Mouse (Mus musculus) hindbrain, embryonic 16.5 days (tissue): ENCODE measurements at regions not wholly inside any gene's neighbourhood (a gene's known extent, or its start where the extent isn't known, plus 50 kb on each side); places are given as distances from the start of the nearest gene placed in this dataset.

Source experiments
- ATAC-seq: fragments of 200-750 bp; cut with Nextera tagmentation; 2 replicates; pipeline ENCODE4 v1.8.0; 2017; ENCODE audit warnings: moderate TSS enrichment, moderate library complexity
- H3K27ac ChIP-seq: fragments of 300-500 bp; sonication (generic); 2 replicates; pipeline ENCODE4 v1.5.1; 2014; ENCODE audit warnings: low read depth, mild to moderate bottlenecking, control low read depth, low read length, moderate library complexity
- H3K27me3 ChIP-seq: fragments of 300-500 bp; sonication (generic); replicated peaks from 2 replicates; pipeline ENCODE4 v1.6.1; 2014; ENCODE audit warnings: low read length; ENCODE audit not compliant: control insufficient read depth, insufficient read depth
- H3K36me3 ChIP-seq: fragments of 300-500 bp; sonication (generic); 2 replicates; pipeline ENCODE4 v1.6.1; 2014; ENCODE audit warnings: mild to moderate bottlenecking, low read length, moderate library complexity, mixed read lengths; ENCODE audit not compliant: control insufficient read depth, insufficient read depth
- H3K4me1 ChIP-seq: fragments of 300-500 bp; sonication (generic); 2 replicates; pipeline ENCODE4 v1.6.1; 2014; ENCODE audit warnings: low read depth, low read length; ENCODE audit not compliant: control insufficient read depth, insufficient read depth
- H3K4me2 ChIP-seq: fragments of 300-500 bp; sonication (generic); 2 replicates; pipeline ENCODE4 v1.6.1; 2014; ENCODE audit warnings: mild to moderate bottlenecking, low read length, control low read depth, moderate library complexity
- H3K4me3 ChIP-seq: fragments of 300-500 bp; sonication (generic); 2 replicates; pipeline ENCODE4 v1.5.1; 2014; ENCODE audit warnings: mild to moderate bottlenecking, low read length, control low read depth, moderate library complexity
- H3K9ac ChIP-seq: fragments of 300-500 bp; sonication (generic); 2 replicates; pipeline ENCODE4 v1.6.1; 2014; ENCODE audit warnings: low read depth, mild to moderate bottlenecking, control low read depth, low read length, moderate library complexity
- H3K9me3 ChIP-seq: fragments of 300-500 bp; sonication (generic); 2 replicates; pipeline ENCODE4 v1.6.1; 2014; ENCODE audit warnings: mild to moderate bottlenecking, low read length, moderate library complexity; ENCODE audit not compliant: control insufficient read depth
- WGBS: fragments of 180-500 bp; shearing (Covaris S2); extraction: QIAGEN DNeasy Blood & Tissue Kit; methylation state at CpG from one replicate; pipeline ENCODE4 v1.1.7; 2014; 5-methylcytosine and 5-hydroxymethylcytosine counted together

DNA sequence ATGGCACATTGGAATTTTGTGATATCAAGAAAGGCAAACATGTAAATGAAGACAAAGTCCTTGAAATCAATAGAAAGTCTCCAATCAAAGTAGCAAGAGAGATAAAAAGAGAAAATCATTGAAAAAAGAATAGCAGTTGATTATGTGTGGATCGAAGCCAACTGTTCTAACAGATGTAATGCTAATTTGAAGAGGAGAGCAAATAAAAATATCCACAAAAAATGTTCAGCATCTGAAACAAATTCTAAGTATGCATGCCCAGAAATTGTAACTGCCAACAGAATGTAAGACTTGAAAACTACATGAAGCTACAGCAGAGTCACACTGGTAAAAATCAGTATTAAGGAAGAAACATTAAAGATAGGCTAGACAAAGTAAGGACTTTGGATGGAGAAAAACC, 587.2 kb upstream of the Galntl6 start:
- Histone ChIP-seq H3K27me3 (no peaks in the 10 kb centered on the region), H3K9ac (no peak overlapping the region), H3K4me3 (no peak overlapping the region), H3K27ac (no peak overlapping the region), H3K4me1 (no peaks in the 10 kb centered on the region), H3K36me3 (no peaks in the 10 kb centered on the region), H3K9me3 (no peaks in the 10 kb centered on the region), H3K4me2 (no peak overlapping the region)
- ATAC-seq = no peak
- 98% methylated on average over 1 of the region's 1 CpGs for WGBS

DNA sequence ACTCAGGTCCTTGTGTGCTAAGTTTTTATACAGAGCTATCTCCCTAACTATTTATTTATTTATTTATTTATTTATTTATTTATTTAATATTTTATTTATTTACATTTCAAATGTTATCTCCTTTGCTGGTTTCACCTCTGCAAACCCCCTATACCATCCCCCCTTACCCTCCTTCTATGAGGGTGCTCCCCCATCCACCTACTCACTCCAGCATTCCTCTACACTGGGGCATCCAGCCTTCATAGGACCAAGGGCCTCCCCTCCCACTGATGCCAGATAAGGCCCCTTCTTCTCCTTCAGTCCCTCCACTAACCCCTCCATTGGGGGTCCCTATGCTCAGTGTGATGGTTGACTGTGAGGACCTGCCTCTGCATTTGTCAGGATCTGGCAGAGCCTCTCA, 579.0 kb upstream of the Galntl6 start:
- no peaks in the 10 kb centered on the region for H3K27me3 ChIP-seq
- no peaks in the 10 kb centered on the region for H3K36me3 ChIP-seq
- no peak overlapping the region for H3K27ac ChIP-seq
- H3K4me1 ChIP-seq = no peaks in the 10 kb centered on the region
- no peak for ATAC-seq
- H3K4me2 ChIP-seq = no peak overlapping the region
- no peak overlapping the region for H3K4me3 ChIP-seq
- no peak overlapping the region for H3K9ac ChIP-seq
- H3K9me3 ChIP-seq = no peaks in the 10 kb centered on the region

DNA sequence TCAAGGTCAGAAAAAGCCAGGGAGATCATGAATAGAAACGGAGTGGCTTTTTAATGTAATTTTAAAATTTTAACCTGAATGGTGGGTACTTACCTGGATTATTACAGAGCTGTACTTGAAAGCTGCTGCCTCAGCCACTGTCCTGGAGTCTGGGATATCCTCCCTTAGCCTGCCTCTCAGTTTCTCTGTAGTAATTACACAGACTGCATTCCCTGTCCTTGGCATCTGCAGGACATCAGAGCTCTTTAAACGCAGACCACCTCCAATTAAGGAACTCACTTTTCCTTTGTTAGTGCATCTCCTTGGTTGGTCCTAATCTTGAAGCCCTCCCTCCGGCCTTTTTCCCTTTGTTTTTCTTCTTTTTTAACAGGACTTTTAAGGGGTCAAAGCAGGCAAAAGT, 565.8 kb upstream of the Galntl6 start:
- 12% methylated on average over 3 of the region's 3 CpGs for WGBS
- H3K4me1 ChIP-seq = no peaks in the 10 kb centered on the region
- H3K9me3 ChIP-seq = no peaks in the 10 kb centered on the region
- no peak overlapping the region for H3K4me3 ChIP-seq
- no peaks in the 10 kb centered on the region for H3K27me3 ChIP-seq
- no peak overlapping the region for H3K4me2 ChIP-seq
- ATAC-seq = no peak
- no peak overlapping the region for H3K27ac ChIP-seq
- no peaks in the 10 kb centered on the region for H3K36me3 ChIP-seq
- no peak overlapping the region for H3K9ac ChIP-seq

DNA sequence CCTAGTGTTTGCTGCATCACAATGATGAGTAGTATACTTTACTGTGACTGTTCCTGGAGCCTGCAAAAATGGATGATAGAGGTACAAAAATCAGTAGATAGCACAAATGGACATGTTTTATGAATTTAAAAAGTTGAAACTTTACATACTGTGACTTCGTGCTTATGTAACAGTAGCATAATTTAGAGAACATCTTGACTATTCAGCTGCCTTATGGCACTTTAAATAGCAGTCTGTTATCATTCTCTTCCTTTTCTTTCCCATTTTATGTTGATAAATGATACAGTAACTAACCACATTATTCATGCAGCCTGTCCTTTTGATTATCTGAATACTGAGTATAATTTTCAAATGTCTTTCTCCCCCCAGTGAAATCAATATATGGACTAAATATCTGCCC, 561.8 kb upstream of the Galntl6 start:
- Histone ChIP-seq H3K9ac (no peak overlapping the region), H3K27me3 (no peaks in the 10 kb centered on the region), H3K27ac (no peak overlapping the region), H3K9me3 (no peaks in the 10 kb centered on the region), H3K4me3 (no peak overlapping the region), H3K4me1 (no peaks in the 10 kb centered on the region), H3K4me2 (no peak overlapping the region), H3K36me3 (no peaks in the 10 kb centered on the region)
- ATAC-seq = no peak
- WGBS = 85% methylated on average over 1 of the region's 1 CpGs

DNA sequence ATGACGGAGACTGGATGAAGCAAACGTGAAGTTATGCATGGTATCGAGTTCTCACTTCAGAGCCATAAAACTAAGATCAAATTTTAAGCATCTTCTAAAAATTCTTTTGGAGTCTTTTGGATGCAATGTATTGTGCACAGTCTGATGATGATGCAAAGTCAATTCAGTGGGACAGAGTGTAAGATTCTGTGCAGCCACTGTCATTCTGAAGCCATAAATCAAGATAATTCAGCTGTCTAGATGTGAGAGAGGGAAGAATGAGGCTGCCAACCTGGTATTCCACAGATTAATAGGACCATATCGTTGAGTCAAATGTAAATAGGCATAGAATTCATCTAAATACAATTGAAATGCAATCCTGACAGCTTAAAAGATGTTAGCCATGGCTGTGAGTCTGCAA, 536.2 kb upstream of the Galntl6 start:
- Histone ChIP-seq H3K4me3 (no peak overlapping the region), H3K4me1 (no peaks in the 10 kb centered on the region), H3K9ac (no peak overlapping the region), H3K27me3 (no peaks in the 10 kb centered on the region), H3K4me2 (no peak overlapping the region), H3K36me3 (no peaks in the 10 kb centered on the region), H3K9me3 (no peaks in the 10 kb centered on the region), H3K27ac (no peak overlapping the region)
- no peak for ATAC-seq
- WGBS = 62% methylated on average over 4 of the region's 4 CpGs

DNA sequence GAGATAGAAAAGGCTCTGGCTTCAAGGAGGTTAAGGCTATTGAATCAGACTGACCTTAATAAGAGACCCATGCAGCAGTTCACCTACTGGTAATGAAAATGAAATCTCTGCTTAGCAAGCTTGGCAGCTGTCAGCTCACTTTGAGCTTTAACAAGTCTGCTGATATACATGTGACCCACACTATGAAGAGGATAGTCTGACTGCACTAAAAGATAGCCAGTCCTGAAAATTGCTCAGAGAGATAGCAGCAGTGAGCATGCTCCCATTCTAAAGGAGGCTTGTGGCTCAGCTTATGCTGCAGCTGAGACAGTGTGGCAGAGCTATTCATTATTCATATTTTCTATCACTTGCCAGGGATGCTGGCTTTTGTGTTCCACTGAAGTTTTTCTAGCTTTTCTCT, 491.2 kb upstream of the Galntl6 start:
- no peaks in the 10 kb centered on the region for H3K4me1 ChIP-seq
- H3K9ac ChIP-seq = no peak overlapping the region
- no peaks in the 10 kb centered on the region for H3K36me3 ChIP-seq
- no peaks in the 10 kb centered on the region for H3K9me3 ChIP-seq
- no peak overlapping the region for H3K4me3 ChIP-seq
- H3K27me3 ChIP-seq = no peaks in the 10 kb centered on the region
- ATAC-seq = peak; percentile 69; the same call in 1 of the 2 replicates
- H3K27ac ChIP-seq = no peak overlapping the region
- no peak overlapping the region for H3K4me2 ChIP-seq

DNA sequence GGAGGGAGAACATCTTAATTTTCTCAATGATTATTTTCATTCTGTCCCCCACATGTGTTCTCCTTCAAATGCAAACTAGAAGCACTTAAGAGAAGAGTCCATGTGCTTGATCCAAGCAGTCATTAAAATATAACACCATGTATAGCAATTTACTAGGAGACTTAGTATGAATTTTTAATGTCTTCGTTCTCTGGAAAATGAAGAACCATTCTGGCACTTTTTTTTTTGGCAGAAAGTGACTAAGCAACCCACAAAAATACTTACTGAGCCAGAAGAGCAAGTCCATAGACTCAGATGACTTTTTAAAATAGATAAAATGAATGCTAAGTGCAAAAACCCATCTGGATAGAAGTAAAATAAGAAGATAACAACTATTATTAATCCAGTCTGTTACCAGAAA, 477.3 kb upstream of the Galntl6 start:
- WGBS = 69% methylated on average over 1 of the region's 1 CpGs
- H3K9ac ChIP-seq = no peak overlapping the region
- no peak overlapping the region for H3K4me3 ChIP-seq
- ATAC-seq = no peak
- H3K9me3 ChIP-seq = peaks cover 3% of the 10 kb centered on the region; the same call in 1 of the 2 replicates
- no peaks in the 10 kb centered on the region for H3K4me1 ChIP-seq
- H3K27me3 ChIP-seq = no peaks in the 10 kb centered on the region
- no peak overlapping the region for H3K4me2 ChIP-seq
- no peaks in the 10 kb centered on the region for H3K36me3 ChIP-seq
- no peak overlapping the region for H3K27ac ChIP-seq

DNA sequence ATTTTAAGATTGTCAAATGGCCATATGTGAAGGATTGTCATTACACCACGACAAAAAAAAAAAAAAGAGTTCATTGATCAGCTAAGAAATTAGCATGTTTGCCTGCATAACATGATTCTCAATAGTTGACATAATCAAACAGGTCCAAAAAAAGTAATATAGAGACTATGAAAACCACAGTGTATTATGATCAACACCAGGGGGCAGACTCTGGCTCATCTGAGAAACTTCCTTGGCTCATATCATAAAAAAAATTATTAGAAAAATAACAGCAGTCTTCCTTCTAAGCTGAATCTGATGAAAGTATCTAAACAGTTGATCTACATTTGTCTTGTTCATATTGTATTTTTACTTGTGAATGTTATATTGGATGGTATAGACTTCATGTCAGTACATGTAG, 472.3 kb upstream of the Galntl6 start:
- ATAC-seq = no peak
- Histone ChIP-seq H3K36me3 (no peaks in the 10 kb centered on the region), H3K27me3 (no peaks in the 10 kb centered on the region), H3K9ac (no peak overlapping the region), H3K27ac (no peak overlapping the region), H3K4me3 (no peak overlapping the region), H3K4me2 (no peak overlapping the region), H3K4me1 (no peaks in the 10 kb centered on the region), H3K9me3 (peaks cover 3% of the 10 kb centered on the region; the same call in 1 of the 2 replicates)
- 67% methylated on average over 1 of the region's 1 CpGs for WGBS

DNA sequence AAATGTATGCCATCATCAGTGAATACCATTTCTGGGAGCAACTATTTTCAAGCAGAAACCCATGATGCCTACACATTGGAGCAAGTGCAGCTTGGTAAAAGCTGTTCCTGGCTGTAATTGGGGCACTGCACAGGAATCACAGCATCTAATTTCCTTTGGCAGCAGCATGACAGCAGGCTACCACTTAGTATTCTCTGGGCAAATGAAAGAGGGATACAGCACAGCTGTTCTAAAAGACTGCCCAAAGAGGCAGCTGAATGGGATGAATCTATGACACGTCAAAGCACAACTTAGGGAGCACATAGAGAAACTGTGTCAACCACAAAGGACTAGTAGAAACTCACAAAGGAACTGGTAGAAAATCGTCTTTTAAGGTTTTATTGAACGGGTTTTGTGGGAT, 440.5 kb upstream of the Galntl6 start:
- 58% methylated on average over 3 of the region's 3 CpGs for WGBS
- no peak overlapping the region for H3K4me3 ChIP-seq
- no peak overlapping the region for H3K9ac ChIP-seq
- no peaks in the 10 kb centered on the region for H3K27me3 ChIP-seq
- H3K4me2 ChIP-seq = no peak overlapping the region
- no peaks in the 10 kb centered on the region for H3K9me3 ChIP-seq
- H3K27ac ChIP-seq = no peak overlapping the region
- peak; percentile 56; the same call in 1 of the 2 replicates for ATAC-seq
- H3K36me3 ChIP-seq = no peaks in the 10 kb centered on the region
- no peaks in the 10 kb centered on the region for H3K4me1 ChIP-seq

DNA sequence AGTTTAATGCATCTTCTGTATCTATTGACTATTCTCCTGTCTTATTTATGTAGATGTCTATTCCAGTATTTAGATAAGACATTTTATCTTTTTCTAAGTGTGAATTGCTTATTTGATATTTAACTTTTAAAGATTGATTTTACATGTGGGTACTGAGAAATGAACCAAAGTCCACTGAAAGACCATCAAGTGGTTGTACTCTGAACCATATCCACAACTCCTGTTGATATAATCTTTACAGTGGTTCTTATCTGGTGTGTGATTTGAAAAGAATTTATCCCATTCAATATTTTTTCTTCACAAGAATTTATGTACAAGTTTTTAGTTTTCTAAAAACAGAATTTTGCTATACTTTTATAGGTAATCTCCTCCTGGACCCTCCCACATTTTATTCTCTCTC, 422.6 kb upstream of the Galntl6 start:
- H3K4me1 ChIP-seq = no peaks in the 10 kb centered on the region
- H3K4me3 ChIP-seq = no peak overlapping the region
- H3K27ac ChIP-seq = no peak overlapping the region
- no peaks in the 10 kb centered on the region for H3K27me3 ChIP-seq
- ATAC-seq = no peak
- H3K9ac ChIP-seq = no peak overlapping the region
- H3K4me2 ChIP-seq = no peak overlapping the region
- no peaks in the 10 kb centered on the region for H3K36me3 ChIP-seq
- H3K9me3 ChIP-seq = no peaks in the 10 kb centered on the region
